Mouse (Mus musculus) hindbrain, embryonic 16.5 days (tissue): Measurements from ENCODE around the gene Col25a1. TPM values are rescaled to one million over a fixed set of nuclear protein-coding genes. Genes with fewer than 3 reads are reported as not detected.

Source experiments
- ATAC-seq: fragments of 200-750 bp; cut with Nextera tagmentation; 2 replicates; pipeline ENCODE4 v1.8.0; 2017; ENCODE audit warnings: moderate TSS enrichment, moderate library complexity
- H3K27ac ChIP-seq: fragments of 300-500 bp; sonication (generic); 2 replicates; pipeline ENCODE4 v1.5.1; 2014; ENCODE audit warnings: low read depth, mild to moderate bottlenecking, control low read depth, low read length, moderate library complexity
- H3K27me3 ChIP-seq: fragments of 300-500 bp; sonication (generic); replicated peaks from 2 replicates; pipeline ENCODE4 v1.6.1; 2014; ENCODE audit warnings: low read length; ENCODE audit not compliant: control insufficient read depth, insufficient read depth
- H3K36me3 ChIP-seq: fragments of 300-500 bp; sonication (generic); 2 replicates; pipeline ENCODE4 v1.6.1; 2014; ENCODE audit warnings: mild to moderate bottlenecking, low read length, moderate library complexity, mixed read lengths; ENCODE audit not compliant: control insufficient read depth, insufficient read depth
- H3K4me1 ChIP-seq: fragments of 300-500 bp; sonication (generic); 2 replicates; pipeline ENCODE4 v1.6.1; 2014; ENCODE audit warnings: low read depth, low read length; ENCODE audit not compliant: control insufficient read depth, insufficient read depth
- H3K4me2 ChIP-seq: fragments of 300-500 bp; sonication (generic); 2 replicates; pipeline ENCODE4 v1.6.1; 2014; ENCODE audit warnings: mild to moderate bottlenecking, low read length, control low read depth, moderate library complexity
- H3K4me3 ChIP-seq: fragments of 300-500 bp; sonication (generic); 2 replicates; pipeline ENCODE4 v1.5.1; 2014; ENCODE audit warnings: mild to moderate bottlenecking, low read length, control low read depth, moderate library complexity
- H3K9ac ChIP-seq: fragments of 300-500 bp; sonication (generic); 2 replicates; pipeline ENCODE4 v1.6.1; 2014; ENCODE audit warnings: low read depth, mild to moderate bottlenecking, control low read depth, low read length, moderate library complexity
- H3K9me3 ChIP-seq: fragments of 300-500 bp; sonication (generic); 2 replicates; pipeline ENCODE4 v1.6.1; 2014; ENCODE audit warnings: mild to moderate bottlenecking, low read length, moderate library complexity; ENCODE audit not compliant: control insufficient read depth
- WGBS: fragments of 180-500 bp; shearing (Covaris S2); extraction: QIAGEN DNeasy Blood & Tissue Kit; methylation state at CpG from one replicate; pipeline ENCODE4 v1.1.7; 2014; 5-methylcytosine and 5-hydroxymethylcytosine counted together
- polyA plus RNA-seq: library from polyadenylated mRNA; unstranded; fragments of >200 nt; fragmentation: Nextera tagmentation; extraction: Ambion mirVana; gene quantifications from 2 replicates; pipeline ENCODE4 v1.2.1, GENCODE M21; 2015

The Col25a1 gene
- polyA plus RNA-seq, 1 experiment from 2014 or later, result 4.8 TPM

DNA sequence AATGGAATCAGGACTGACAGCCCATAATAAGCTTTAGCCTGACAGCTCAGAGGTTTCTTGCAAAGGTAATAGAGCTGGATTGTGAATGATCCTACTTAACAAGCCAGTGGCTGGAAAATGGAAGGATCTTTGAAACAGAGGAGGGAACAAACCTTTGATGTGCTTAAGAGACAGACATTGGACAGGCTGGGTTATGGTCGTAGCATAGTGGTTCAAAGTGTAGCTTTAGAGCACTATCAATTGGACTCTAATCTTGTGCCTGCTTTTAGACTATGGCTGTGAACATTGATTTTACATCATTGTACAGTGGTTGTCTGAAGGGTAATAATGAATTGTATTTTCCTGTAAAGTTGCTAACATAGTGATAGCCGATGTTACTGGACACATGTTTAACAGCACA, 86.4 kb downstream of the Col25a1 start:
- WGBS, result 87% methylated on average over 2 of the region's 2 CpGs
- H3K36me3 ChIP-seq, result no peaks in the 10 kb centered on the region
- no peak overlapping the region for H3K9ac ChIP-seq
- H3K27me3 ChIP-seq, result no peaks in the 10 kb centered on the region
- H3K4me2 ChIP-seq, result no peak overlapping the region
- H3K4me3 ChIP-seq, result no peak overlapping the region
- no peaks in the 10 kb centered on the region; the same call in 1 of the 2 replicates for H3K4me1 ChIP-seq
- H3K27ac ChIP-seq, result no peak overlapping the region
- no peak for ATAC-seq
- no peaks in the 10 kb centered on the region for H3K9me3 ChIP-seq

DNA sequence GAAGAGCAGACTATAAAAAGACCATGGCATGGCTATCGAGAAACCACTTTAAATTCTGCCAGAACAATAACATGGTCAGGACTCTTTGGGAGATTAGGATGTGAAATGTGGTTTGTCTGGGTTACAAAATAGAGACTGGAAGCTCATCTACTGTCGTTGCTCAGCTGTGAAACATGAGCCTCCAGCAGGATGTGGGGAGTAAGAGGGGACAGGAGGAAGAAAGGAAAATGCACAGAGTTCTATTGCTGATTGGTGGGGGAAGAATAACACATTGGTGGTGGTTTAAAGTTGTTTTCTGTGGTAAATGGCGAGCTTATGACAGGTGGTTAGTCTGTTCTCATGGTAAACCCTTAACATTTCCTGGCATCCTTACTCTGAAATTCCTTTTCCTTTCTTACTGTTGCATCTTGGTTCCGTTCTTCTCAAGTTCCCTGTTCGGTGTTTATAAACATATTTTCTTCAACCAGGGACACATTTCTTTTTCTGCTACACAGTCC, 87.0 kb downstream of the Col25a1 start:
- Histone ChIP-seq H3K4me1 (no peaks in the 10 kb centered on the region; the same call in 1 of the 2 replicates), H3K4me3 (no peak overlapping the region), H3K27ac (no peak overlapping the region), H3K27me3 (no peaks in the 10 kb centered on the region), H3K9ac (no peak overlapping the region), H3K9me3 (no peaks in the 10 kb centered on the region), H3K36me3 (no peaks in the 10 kb centered on the region), H3K4me2 (no peak overlapping the region)
- WGBS, result 77% methylated on average over 5 of the region's 5 CpGs
- ATAC-seq, result no peak

DNA sequence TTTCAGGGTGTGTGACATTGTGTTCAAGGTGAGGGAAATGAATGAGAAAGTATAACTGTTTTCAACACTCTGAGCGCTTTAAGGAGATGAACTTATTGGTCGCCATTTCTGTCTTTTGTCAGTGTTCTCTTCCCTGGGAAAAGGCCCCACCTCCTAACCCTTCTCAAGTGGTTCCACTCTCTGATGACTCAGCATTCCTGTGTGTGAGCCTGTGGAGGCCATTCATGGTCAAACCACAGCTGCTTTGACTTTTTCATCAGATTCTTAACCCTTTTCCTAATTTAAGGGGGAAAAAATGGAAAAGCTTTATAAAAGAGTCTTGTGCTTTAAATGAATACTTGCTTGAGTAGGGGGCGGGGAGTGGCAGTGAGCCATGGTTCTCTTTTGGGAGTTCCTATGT, 89.5 kb downstream of the Col25a1 start:
- H3K4me3 ChIP-seq, result no peak overlapping the region
- no peaks in the 10 kb centered on the region for H3K9me3 ChIP-seq
- H3K9ac ChIP-seq, result no peak overlapping the region
- H3K36me3 ChIP-seq, result no peaks in the 10 kb centered on the region
- H3K27me3 ChIP-seq, result no peaks in the 10 kb centered on the region
- no peak for ATAC-seq
- no peaks in the 10 kb centered on the region; the same call in 1 of the 2 replicates for H3K4me1 ChIP-seq
- WGBS, result 94% methylated on average over 3 of the region's 3 CpGs
- H3K4me2 ChIP-seq, result no peak overlapping the region
- H3K27ac ChIP-seq, result no peak overlapping the region

DNA sequence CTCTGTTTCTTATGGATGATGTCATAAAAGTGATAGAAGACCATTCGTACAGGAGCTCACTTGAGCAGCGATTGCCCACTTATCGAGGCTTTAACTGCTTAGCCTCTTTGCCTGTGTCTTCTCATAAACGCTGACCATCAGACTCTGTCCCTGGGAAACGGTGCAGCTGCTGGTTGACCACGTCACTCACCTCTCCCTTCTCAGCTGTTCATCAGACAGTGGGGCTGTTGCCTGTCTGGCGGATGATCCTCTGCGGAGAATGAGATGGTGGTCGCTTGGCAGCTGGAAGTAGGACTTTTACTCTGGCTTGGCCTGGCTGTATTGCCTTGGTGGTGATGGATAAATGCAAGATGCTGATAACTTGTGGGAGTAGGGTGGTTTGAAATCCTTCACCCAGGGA, 96.9 kb downstream of the Col25a1 start:
- no peak overlapping the region for H3K9ac ChIP-seq
- no peaks in the 10 kb centered on the region for H3K27me3 ChIP-seq
- no peaks in the 10 kb centered on the region for H3K4me1 ChIP-seq
- no peak for ATAC-seq
- H3K27ac ChIP-seq, result no peak overlapping the region
- no peaks in the 10 kb centered on the region for H3K36me3 ChIP-seq
- H3K9me3 ChIP-seq, result no peaks in the 10 kb centered on the region
- no peak overlapping the region for H3K4me3 ChIP-seq
- H3K4me2 ChIP-seq, result no peak overlapping the region
- WGBS, result 92% methylated on average over 9 of the region's 9 CpGs

DNA sequence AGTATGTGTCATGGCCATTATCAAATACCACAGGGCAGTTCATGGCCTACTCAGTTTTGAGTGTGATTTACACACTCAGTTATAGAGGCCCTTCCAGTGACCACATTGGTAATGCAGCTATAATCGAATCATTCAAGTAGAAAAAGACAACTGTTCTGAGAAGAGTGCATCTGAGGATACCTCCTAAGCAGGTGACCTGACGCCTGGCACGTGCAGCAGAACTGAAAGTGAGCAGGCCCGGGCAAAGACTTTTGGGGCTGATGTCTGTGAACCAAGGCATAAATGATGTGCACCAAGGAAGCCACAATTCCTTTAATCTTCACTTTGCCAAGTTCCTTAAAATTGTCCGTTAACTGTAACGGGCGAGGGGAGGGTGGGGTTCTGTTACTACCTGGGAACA, 101.6 kb downstream of the Col25a1 start:
- no peak overlapping the region for H3K9ac ChIP-seq
- H3K4me2 ChIP-seq, result no peak overlapping the region
- H3K4me3 ChIP-seq, result no peak overlapping the region
- no peaks in the 10 kb centered on the region for H3K36me3 ChIP-seq
- no peaks in the 10 kb centered on the region for H3K4me1 ChIP-seq
- no peak overlapping the region for H3K27ac ChIP-seq
- H3K27me3 ChIP-seq, result no peaks in the 10 kb centered on the region
- H3K9me3 ChIP-seq, result no peaks in the 10 kb centered on the region
- no peak for ATAC-seq
- 93% methylated on average over 7 of the region's 7 CpGs for WGBS

DNA sequence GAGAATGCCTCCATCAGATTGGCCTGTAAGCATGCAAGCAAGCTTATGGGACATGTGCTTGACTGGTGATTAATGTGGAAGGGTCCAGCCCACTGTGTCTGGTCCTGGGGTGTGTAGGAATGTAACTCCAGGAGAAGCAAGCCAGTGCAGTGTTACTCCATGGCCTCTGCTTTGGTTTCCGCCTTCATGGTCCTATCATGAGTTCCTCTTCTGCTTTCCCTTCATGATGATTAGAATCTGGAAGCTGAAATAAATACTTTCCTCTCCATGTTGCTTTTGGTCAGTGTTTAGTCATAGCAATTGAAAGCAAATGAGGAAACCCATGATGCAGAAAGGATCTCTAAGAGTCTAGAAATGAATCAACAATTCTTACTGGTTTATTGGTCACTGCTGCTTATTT, 103.9 kb downstream of the Col25a1 start:
- Histone ChIP-seq H3K4me1 (no peaks in the 10 kb centered on the region), H3K9ac (no peak overlapping the region), H3K27ac (no peak overlapping the region), H3K27me3 (no peaks in the 10 kb centered on the region), H3K4me2 (no peak overlapping the region), H3K4me3 (no peak overlapping the region), H3K36me3 (no peaks in the 10 kb centered on the region), H3K9me3 (no peaks in the 10 kb centered on the region)
- WGBS, result 91% methylated on average over 1 of the region's 1 CpGs
- ATAC-seq, result no peak

DNA sequence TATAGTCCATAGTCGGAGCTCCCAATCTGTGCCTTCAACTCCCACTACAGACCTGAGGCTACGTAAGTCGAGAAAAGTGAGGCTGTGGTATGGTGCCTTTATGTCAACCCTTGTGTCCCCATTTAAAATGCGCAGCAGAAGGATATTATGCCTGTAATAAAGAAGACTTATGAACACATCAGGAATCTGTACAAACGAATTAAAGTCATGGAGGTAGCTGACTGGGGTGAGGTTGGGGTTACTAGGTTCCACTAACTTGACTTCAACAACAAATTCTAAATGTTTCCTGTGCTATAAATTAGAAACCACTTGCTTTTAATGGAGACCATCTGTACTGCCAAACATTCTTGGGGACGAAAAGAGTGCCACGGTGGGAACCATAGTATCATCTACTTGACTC, 104.8 kb downstream of the Col25a1 start:
- Histone ChIP-seq H3K9ac (no peak overlapping the region), H3K9me3 (no peaks in the 10 kb centered on the region), H3K36me3 (no peaks in the 10 kb centered on the region), H3K27ac (no peak overlapping the region), H3K27me3 (no peaks in the 10 kb centered on the region), H3K4me1 (no peaks in the 10 kb centered on the region), H3K4me2 (no peak overlapping the region), H3K4me3 (no peak overlapping the region)
- ATAC-seq, result no peak
- WGBS, result 88% methylated on average over 7 of the region's 7 CpGs

DNA sequence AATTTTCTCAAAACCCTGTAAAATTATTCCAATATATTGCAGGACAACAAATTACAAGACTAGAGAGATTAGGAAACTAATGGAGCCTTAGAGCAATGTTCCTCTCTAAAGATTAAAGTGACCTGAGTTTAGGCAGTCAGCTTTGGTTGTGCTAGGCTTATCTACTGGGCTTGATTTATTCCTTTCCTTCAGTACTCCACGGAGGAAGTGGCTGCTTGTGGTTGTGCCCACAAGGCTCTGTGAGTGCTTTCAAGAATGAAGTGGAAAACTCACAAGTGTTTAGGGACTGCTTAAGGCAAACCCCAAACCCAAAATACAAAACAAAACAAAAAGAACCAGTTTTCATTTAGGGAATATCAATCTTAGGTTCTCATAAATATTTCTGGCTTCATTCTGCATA, 106.6 kb downstream of the Col25a1 start:
- Histone ChIP-seq H3K27me3 (no peaks in the 10 kb centered on the region), H3K4me3 (no peak overlapping the region), H3K9ac (no peak overlapping the region), H3K9me3 (no peaks in the 10 kb centered on the region), H3K4me2 (no peak overlapping the region), H3K4me1 (no peaks in the 10 kb centered on the region), H3K27ac (no peak overlapping the region), H3K36me3 (no peaks in the 10 kb centered on the region)
- 79% methylated on average over 1 of the region's 1 CpGs for WGBS
- no peak for ATAC-seq

DNA sequence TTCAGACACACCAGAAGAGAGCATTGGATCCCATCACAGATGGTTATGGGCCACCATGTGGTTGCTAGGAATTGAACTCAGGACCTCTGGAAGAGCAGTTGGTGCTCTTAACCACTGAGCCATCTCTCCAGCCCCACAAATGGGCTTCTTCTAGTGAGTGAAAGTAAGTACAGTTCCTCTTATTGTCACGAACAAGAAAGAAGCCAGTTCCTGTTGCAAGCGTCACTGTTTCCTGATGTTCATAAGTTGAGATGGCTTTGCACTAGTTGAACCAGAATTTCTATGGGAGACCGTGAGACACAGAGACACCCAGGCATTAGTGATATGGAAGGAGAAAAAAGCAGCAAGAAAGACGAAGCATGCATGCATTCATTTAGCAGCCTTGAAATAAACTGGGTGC, 110.6 kb downstream of the Col25a1 start:
- H3K27me3 ChIP-seq, result no peaks in the 10 kb centered on the region
- H3K4me3 ChIP-seq, result no peak overlapping the region
- no peaks in the 10 kb centered on the region for H3K4me1 ChIP-seq
- no peak overlapping the region for H3K27ac ChIP-seq
- H3K9ac ChIP-seq, result no peak overlapping the region
- ATAC-seq, result no peak
- H3K9me3 ChIP-seq, result no peaks in the 10 kb centered on the region
- no peaks in the 10 kb centered on the region for H3K36me3 ChIP-seq
- no peak overlapping the region for H3K4me2 ChIP-seq
- WGBS, result 91% methylated on average over 4 of the region's 4 CpGs
